Comparison of ENCODE assay signal across 8 mouse cellular contexts in genomic region chr16:13818560-13819393, GRCm38 (mm10). TPM values are rescaled to one million over a fixed set of nuclear protein-coding genes. Genes with fewer than 3 reads are reported as not detected.
DNase-seq lines count a peak whose midpoint lies in the region; ATAC-seq and TF ChIP-seq lines count a peak whose summit lies in the region.

TSS of gene Ntan1 (plus strand) at chr16:13818845.

- intact Hi-C loops in heart, postnatal 10 days (cut with DNase I) = loop anchor here (5.0 kb wide), 1 partner anchor 36 kb away; the partner anchor contains the start of gene Rrn3

- WGBS in forebrain, embryonic 13.5 days = under 1% methylated on average over 46 of the region's 58 CpGs
- under 1% methylated on average over 58 of the region's 58 CpGs for WGBS in large intestine, adult 2 months
- under 1% methylated on average over 52 of the region's 58 CpGs for WGBS in liver, postnatal 0 days (ENCODE audit: insufficient replicate concordance)
- under 1% methylated on average over 56 of the region's 58 CpGs for WGBS in neural tube, embryonic 14.5 days

- peak; percentile 98 for DNase-seq in heart, postnatal 10 days
- peak; percentile 83 for DNase-seq in large intestine, adult 2 months (ENCODE audit: low read depth, low spot score)
- peak; percentile 98 for DNase-seq in liver, postnatal 0 days
- DNase-seq in testis, postnatal 10 days (ENCODE audit: low spot score) = peak; percentile 98

- peak within 1 kb of the TSS; percentile 70 for H3K9ac ChIP-seq in ES-Bruce4 (ENCODE audit: low read depth, poor library complexity, severe bottlenecking)
- H3K9ac ChIP-seq in forebrain, embryonic 13.5 days = peak within 1 kb of the TSS; percentile 91
- H3K9ac ChIP-seq in liver, postnatal 0 days (replicated peaks) = peak within 1 kb of the TSS; percentile 91
- peak within 1 kb of the TSS; percentile 82 for H3K9ac ChIP-seq in neural tube, embryonic 14.5 days (replicated peaks; ENCODE audit: low read depth, low read length)

- H3K4me1 ChIP-seq in ES-Bruce4 (ENCODE audit: control insufficient read depth, insufficient read depth, low read length) = no peaks in the 10 kb centered on the region
- H3K4me1 ChIP-seq in forebrain, embryonic 13.5 days = peaks cover 14% of the 10 kb centered on the region
- H3K4me1 ChIP-seq in liver, postnatal 0 days (ENCODE audit: insufficient read depth) = peaks cover 22% of the 10 kb centered on the region; the same call in 1 of the 2 replicates
- peaks cover 11% of the 10 kb centered on the region for H3K4me1 ChIP-seq in neural tube, embryonic 14.5 days (ENCODE audit: control insufficient read depth, insufficient read depth, low read length)

- peak; percentile 53; the same call in 1 of the 2 replicates for TF ChIP-seq EP300 in ES-Bruce4 (IDR thresholded peaks at IDR 0.05; ENCODE audit: insufficient read depth, low read depth, low read length)
- TF ChIP-seq EP300 in liver, postnatal 0 days (IDR thresholded peaks at IDR 0.05; ENCODE audit: low read depth) = no peak

- peaks cover 9% of the 10 kb centered on the region for H3K36me3 ChIP-seq in ES-Bruce4 (ENCODE audit: control insufficient read depth, insufficient read depth, low read length, poor library complexity, severe bottlenecking)
- peaks cover 33% of the 10 kb centered on the region for H3K36me3 ChIP-seq in forebrain, embryonic 13.5 days (ENCODE audit: poor library complexity, severe bottlenecking)
- peaks cover 6% of the 10 kb centered on the region; the same call in 1 of the 2 replicates for H3K36me3 ChIP-seq in liver, postnatal 0 days (replicated peaks; ENCODE audit: insufficient read depth, low read length)
- H3K36me3 ChIP-seq in neural tube, embryonic 14.5 days (ENCODE audit: control insufficient read depth, insufficient read depth, low read length) = peaks cover 5% of the 10 kb centered on the region

- H3K27me3 ChIP-seq in ES-Bruce4 (ENCODE audit: control insufficient read depth, insufficient read depth, low read length, poor library complexity, severe bottlenecking) = no peaks in the 10 kb centered on the region
- H3K27me3 ChIP-seq in forebrain, embryonic 13.5 days = no peaks in the 10 kb centered on the region
- no peaks in the 10 kb centered on the region for H3K27me3 ChIP-seq in liver, postnatal 0 days (ENCODE audit: insufficient read depth, low read length)
- no peaks in the 10 kb centered on the region for H3K27me3 ChIP-seq in neural tube, embryonic 14.5 days (ENCODE audit: control insufficient read depth, insufficient read depth, low read length)

- H3K9me3 ChIP-seq in ES-Bruce4 (replicated peaks; ENCODE audit: control insufficient read depth, insufficient read depth, low read length, poor library complexity, severe bottlenecking) = no peaks in the 10 kb centered on the region
- no peaks in the 10 kb centered on the region for H3K9me3 ChIP-seq in forebrain, embryonic 13.5 days (replicated peaks)
- no peaks in the 10 kb centered on the region for H3K9me3 ChIP-seq in liver, postnatal 0 days (ENCODE audit: low read length)
- H3K9me3 ChIP-seq in neural tube, embryonic 14.5 days (ENCODE audit: control insufficient read depth, low read length) = no peaks in the 10 kb centered on the region

- peak; percentile 12 for TF ChIP-seq POLR2A in ES-Bruce4 (IDR thresholded peaks at IDR 0.05; ENCODE audit: insufficient read depth, low read length)

- H3K4me2 ChIP-seq in forebrain, embryonic 13.5 days = peak within 1 kb of the TSS; percentile 69
- H3K4me2 ChIP-seq in liver, postnatal 0 days (ENCODE audit: low read depth, low read length) = peak within 1 kb of the TSS; percentile 94
- peak within 1 kb of the TSS; percentile 84 for H3K4me2 ChIP-seq in neural tube, embryonic 14.5 days (ENCODE audit: low read depth, low read length)

- no peak within 1 kb of the TSS for H3K27ac ChIP-seq in ES-Bruce4 (ENCODE audit: insufficient read depth, low read length)
- peak within 1 kb of the TSS; percentile 97 for H3K27ac ChIP-seq in forebrain, embryonic 13.5 days
- peak within 1 kb of the TSS; percentile 85 for H3K27ac ChIP-seq in liver, postnatal 0 days (ENCODE audit: low read depth)
- peak within 1 kb of the TSS; percentile 96 for H3K27ac ChIP-seq in neural tube, embryonic 14.5 days (ENCODE audit: low read depth, low read length)

- peak; percentile 96 for ATAC-seq in cerebellum, adult (ENCODE audit: insufficient number of reproducible peaks, low FRiP score, low TSS enrichment)
- peak; percentile 96 for ATAC-seq in forebrain, embryonic 13.5 days
- ATAC-seq in liver, postnatal 0 days = peak; percentile 96
- ATAC-seq in neural tube, embryonic 14.5 days (ENCODE audit: low read depth) = peak; percentile 96

- no peak for TF ChIP-seq CTCF in ES-Bruce4 (IDR thresholded peaks at IDR 0.05; ENCODE audit: low read depth, low read length)
- TF ChIP-seq CTCF in liver, postnatal 0 days (IDR thresholded peaks at IDR 0.05; ENCODE audit: low read depth) = no peak

- H3K4me3 ChIP-seq in ES-Bruce4 (ENCODE audit: low read depth, low read length) = peak within 1 kb of the TSS; percentile 83
- H3K4me3 ChIP-seq in forebrain, embryonic 13.5 days = peak within 1 kb of the TSS; percentile 78
- H3K4me3 ChIP-seq in liver, postnatal 0 days (ENCODE audit: low read depth, low read length) = peak within 1 kb of the TSS; percentile 80
- H3K4me3 ChIP-seq in neural tube, embryonic 14.5 days (ENCODE audit: low read depth, low read length) = peak within 1 kb of the TSS; percentile 84

RNA-seq across cellular contexts. Expression of gene Ntan1, which starts in this region (rescaled TPM):
- 57.6 and 61.3 TPM in 2 replicates for polyA plus RNA-seq in ES-Bruce4 (2011; ENCODE audit: insufficient read depth, insufficient read length, low read depth, missing spikeins)
- 214 and 225 TPM in 2 replicates for polyA plus RNA-seq in forebrain, embryonic 13.5 days (2015; fragmentation: Nextera tagmentation; extraction: Ambion mirVana)
- 10 to 100 TPM; 66.2 to 66.5 TPM for total RNA-seq in heart, postnatal 10 days (2021)
- polyA plus RNA-seq in large intestine, adult 2 months (2012; rRNA removed) = 34.8 and 44.6 TPM in 2 replicates
- 34.3 and 39.4 TPM in 2 replicates for polyA plus RNA-seq in liver, postnatal 0 days (2015; fragmentation: Nextera tagmentation; extraction: Ambion mirVana)
- 212 and 222 TPM in 2 replicates for polyA plus RNA-seq in neural tube, embryonic 14.5 days (2014; fragmentation: Nextera tagmentation; extraction: Ambion mirVana)
